Comparison of ENCODE assay signal across 11 mouse cellular contexts in the genomic region with DNA sequence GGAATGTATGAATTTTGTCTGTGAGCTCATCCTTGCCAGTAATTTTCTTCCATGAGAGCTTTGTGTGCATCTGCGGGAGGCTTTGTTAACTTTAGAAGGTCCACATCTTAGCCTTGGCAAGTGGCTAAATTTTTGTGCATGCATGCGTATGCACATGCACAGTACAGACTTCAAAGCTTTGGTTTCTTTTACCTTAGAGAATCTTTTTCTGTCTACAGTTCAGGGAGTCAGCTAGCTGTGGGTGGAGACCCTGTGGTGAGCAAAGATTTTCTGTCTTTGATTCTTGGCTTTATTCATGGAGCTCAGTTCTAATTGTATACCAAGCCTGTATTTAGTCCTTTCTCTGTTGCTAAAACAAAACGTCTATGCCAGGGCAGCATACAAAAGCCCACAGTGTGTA.
"Had no signal": no experiment of that assay in that cellular context is flagged by ENCODE, and none has a peak within 500 bp of the region (broad histone marks: within the 10 kb centered on the region; RNA-seq: fewer than 3 reads in every experiment).

No protein-coding gene starts in this region.

- H3K9me3 ChIP-seq: liver, embryonic 13.5 days had no signal

- DNase-seq: kidney, postnatal 25 days; liver, embryonic 13.5 days; lung, adult 2 months; lung, postnatal 14 days; lung, postnatal 4 days; midbrain, embryonic 14.5 days; thymus, adult 2 months; thymus, postnatal 14 days; thymus, postnatal 4 days had no signal

- H3K4me3 ChIP-seq: liver, embryonic 13.5 days had no signal

- H3K4me2 ChIP-seq: liver, embryonic 13.5 days; midbrain, embryonic 11.5 days had no signal

- H3K9ac ChIP-seq: liver, embryonic 13.5 days had no signal

- H3K27me3 ChIP-seq: liver, embryonic 13.5 days had no signal

- H3K27ac ChIP-seq: kidney, postnatal 0 days; liver, embryonic 13.5 days had no signal
